Mouse (Mus musculus): ENCODE results near the gene Fank1.

The Fank1 gene

GRCm38 (mm10) chr7:133908966-133909365, 132.3 kb downstream of the Fank1 start:
- no peak for DNase-seq

DNA sequence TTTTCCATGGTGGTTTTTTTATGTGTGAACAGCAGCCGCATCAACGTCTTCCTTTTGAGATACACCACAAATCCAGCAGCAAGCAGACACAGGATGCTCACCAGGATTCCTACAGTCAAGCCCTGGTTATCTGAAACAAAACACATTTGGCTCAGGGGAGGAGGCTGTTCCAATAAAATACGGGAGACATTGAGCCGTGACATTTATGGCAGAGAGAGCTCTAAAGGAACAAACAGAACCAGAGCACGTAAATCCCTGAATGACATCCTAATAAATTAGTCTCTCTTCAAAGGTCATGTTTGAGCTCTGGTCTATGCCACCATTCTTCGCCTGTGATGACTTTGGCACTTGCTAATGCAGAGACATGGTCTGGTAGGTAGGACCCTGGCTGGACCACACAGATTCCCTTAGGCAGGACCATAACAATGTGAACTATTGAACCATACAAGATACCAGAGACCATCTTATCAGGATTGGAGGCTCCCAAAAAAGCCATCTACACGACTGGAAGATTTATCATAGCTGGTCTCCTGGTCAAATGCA, 133.2 kb downstream of the Fank1 start:
- DNase-seq = no peak

DNA sequence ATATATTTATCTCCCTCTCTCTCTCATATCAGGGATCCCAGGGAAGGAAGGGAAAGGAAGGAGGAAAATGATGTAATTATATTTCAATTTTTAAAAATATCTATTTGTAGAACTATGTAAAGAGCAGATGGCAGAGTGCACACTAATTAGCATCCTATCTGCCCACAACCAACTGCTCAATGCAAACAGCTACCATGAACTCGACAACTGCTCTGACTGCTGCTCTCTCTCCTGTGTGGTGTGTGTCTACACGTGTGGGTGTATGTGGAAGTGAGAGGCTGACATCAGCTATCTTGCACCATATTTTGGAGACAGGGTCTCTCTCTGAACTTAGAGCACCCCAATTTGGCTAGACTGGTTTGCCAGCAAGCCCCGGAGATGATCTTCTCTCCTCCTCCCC, 135.2 kb downstream of the Fank1 start:
- DNase-seq = no peak

DNA sequence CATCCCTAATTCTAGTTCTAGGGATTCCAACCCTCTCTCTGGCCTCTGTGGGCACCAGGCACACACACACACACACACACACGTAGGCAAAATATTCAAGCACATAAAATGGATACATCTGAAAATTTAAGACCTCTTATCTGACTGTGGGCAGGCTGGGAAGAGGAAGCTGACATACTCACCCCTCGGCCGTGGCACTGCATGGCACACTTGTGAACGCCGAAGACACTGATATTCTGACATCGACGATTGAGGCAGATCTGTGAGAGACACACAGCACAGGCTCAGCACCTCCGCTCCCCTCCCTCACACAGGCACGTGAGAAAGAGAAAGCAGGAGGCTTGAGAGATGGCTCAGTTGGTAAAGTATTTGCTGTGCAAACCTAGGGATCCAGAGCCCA, 139.6 kb downstream of the Fank1 start:
- no peak for DNase-seq

DNA sequence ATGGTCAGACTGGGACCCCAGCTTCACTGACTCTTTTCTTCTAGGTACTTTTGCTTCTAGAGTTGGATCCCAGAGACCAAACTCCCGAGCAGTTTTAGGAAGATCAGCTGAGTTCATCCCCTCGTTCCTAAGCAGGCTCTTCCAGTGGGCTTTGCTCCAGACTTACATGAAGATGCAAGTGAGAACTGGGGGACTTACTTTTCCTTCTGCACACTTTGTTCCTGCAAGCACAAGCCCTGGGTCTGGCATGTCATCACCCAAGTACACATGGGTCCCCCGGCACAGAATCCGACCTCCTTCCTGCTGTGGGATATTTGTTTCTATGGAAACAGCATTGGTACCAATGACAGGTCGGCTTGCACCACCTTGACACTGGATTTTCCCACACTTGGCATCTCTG, 142.6 kb downstream of the Fank1 start:
- DNase-seq = no peak

GRCm38 (mm10) chr7:133919918-133920317, 143.3 kb downstream of the Fank1 start:
- peak in 1 of 2 experiments; percentile 32 for DNase-seq

DNA sequence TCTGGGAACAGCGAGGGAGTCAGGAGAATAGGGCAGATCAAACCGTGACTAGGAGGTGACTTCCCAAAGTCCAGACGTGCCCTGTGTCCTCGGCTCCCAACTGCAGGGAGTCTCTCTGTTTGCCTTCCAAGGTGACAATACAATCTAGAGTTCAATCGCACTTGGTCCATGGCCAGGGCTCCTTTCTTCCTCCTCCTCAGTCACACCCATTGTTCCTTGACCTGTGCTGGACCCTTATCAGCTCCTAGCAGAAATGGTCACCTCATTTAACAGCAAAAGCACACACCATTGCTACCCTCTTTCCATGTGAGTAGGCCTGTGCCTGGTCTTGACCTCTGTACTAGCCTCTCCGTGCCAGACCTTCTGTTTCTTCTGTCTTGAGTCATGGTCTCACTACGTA, 144.1 kb downstream of the Fank1 start:
- DNase-seq = no peak

GRCm38 (mm10) chr7:133921291-133921690, 144.6 kb downstream of the Fank1 start:
- no peak for DNase-seq

DNA sequence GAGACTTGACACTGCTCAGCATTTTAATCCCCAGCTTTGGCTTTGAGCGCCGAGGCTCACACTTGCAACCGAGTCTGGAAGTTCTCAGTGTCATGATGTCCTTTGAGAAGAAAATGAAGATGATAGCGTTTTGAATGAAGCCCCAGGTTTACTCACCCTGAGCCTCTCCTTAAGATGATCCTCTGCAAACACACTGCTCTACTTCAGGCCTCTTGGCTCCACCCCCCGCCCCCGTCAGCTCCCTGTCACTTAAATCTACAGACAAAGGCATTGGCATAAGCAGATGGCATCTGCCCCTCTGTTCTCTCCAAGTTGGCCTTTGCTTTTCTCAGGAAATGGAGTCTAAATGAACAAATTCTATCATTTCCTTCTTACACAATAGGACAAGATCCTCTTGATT, 147.3 kb downstream of the Fank1 start:
- DNase-seq = no peak

DNA sequence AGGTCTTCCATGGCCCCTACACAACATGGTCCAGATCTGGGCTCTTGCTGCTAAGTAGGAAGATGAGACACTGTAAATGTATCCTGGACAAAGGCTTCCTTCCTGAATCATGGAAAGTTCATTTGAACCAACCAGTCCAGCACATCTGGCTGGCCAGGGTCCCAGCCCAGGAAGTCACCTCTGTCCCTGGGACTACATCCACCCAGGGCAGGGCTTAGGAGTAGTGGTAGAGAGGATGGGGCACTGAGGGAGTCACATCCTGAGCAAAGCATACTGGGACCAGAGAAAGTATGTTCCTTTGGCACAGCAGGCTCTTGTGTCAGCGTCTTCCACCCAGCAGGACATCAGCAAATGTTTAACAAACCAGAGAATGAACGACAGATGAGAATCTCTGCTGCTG, 149.1 kb downstream of the Fank1 start:
- no peak for DNase-seq

- no peak for DNase-seq
Measured at GRCm38 (mm10) chr7:133928981-133929380, 152.3 kb downstream of the Fank1 start.

Measured in kidney, postnatal 4 days (tissue).